Mouse (Mus musculus): Measurements from ENCODE around the gene Nfkbia. TPM values are rescaled to one million over a fixed set of nuclear protein-coding genes. Genes with fewer than 3 reads are reported as not detected.

Gene Nfkbia
- polyA plus RNA-seq, 1 experiment from 2014 or later, result 70.4 TPM

DNA sequence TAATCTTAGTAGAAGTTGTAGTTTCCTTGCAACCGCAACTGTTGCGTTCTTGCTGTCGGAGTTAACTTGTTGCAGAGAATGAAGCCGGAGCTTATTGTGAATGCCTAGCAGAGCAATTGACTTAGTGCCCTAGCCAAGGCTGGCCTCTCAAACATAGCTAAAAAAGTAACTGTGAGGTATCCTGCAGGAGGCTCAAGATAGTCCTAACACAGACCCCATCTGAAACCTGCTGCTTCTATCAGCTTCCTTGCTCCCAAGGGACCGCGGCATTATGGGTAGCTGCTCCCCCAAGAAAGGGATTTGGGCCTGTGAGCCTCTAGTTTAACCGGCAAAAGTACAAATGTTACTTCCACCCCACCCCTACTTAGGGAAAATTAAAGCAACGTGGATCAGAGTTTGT is 934 bp upstream of the Nfkbia start:
- Histone ChIP-seq H3K9ac (ENCODE audit: low read length) (no peak overlapping the region), H3K4me2 (ENCODE audit: low read depth, severe bottlenecking) (peak overlapping the region; percentile 69), H3K4me3 (ENCODE audit: low read depth, low read length) (peak overlapping the region; percentile 91), H3K9me3 (ENCODE audit: control insufficient read depth, low read length) (no peaks in the 10 kb centered on the region), H3K27ac (replicated peaks; ENCODE audit: low read depth, low read length) (no peak overlapping the region), H3K4me1 (ENCODE audit: control insufficient read depth, insufficient read depth, low read length) (peaks cover 13% of the 10 kb centered on the region), H3K27me3 (ENCODE audit: control insufficient read depth, insufficient read depth, low read length) (no peaks in the 10 kb centered on the region), H3K36me3 (ENCODE audit: control insufficient read depth, insufficient read depth, low read length) (no peaks in the 10 kb centered on the region; the same call in 1 of the 2 replicates)
- 37% methylated on average over 8 of the region's 8 CpGs for WGBS
- ATAC-seq (ENCODE audit: insufficient number of reproducible peaks, low FRiP score, low TSS enrichment, low read depth) (no peak), DNase-seq (ENCODE audit: low spot score) (no peak)

DNA sequence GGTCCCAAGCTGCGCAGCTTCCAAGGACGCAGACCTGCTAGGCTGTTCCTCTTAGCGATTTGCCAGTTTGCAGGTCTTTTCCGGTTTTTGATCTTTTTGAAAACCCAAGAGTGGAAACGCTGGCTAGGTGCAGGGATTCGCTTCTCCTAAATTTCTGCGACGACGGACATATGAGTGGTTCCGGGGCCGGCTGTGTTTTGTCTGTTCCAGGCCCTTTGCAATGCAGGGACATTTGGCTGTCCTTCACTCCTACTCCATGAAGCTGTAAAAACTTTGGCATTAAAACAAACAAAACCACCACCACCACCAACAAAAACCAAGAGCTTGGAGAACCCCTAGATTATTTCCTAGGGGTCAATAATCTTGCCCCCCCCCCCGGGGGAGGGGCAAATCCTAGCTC is 494 bp upstream of the Nfkbia start:
- Histone ChIP-seq H3K9me3 (ENCODE audit: control insufficient read depth, low read length) (no peaks in the 10 kb centered on the region), H3K27me3 (ENCODE audit: control insufficient read depth, insufficient read depth, low read length) (no peaks in the 10 kb centered on the region), H3K9ac (ENCODE audit: low read length) (peak overlapping the region; percentile 97), H3K4me1 (ENCODE audit: control insufficient read depth, insufficient read depth, low read length) (peaks cover 13% of the 10 kb centered on the region), H3K4me3 (ENCODE audit: low read depth, low read length) (peak overlapping the region; percentile 91), H3K4me2 (ENCODE audit: low read depth, severe bottlenecking) (peak overlapping the region; percentile 69), H3K27ac (replicated peaks; ENCODE audit: low read depth, low read length) (peak overlapping the region; percentile 98), H3K36me3 (ENCODE audit: control insufficient read depth, insufficient read depth, low read length) (no peaks in the 10 kb centered on the region; the same call in 1 of the 2 replicates)
- under 1% methylated on average over 12 of the region's 12 CpGs for WGBS
- ATAC-seq (ENCODE audit: insufficient number of reproducible peaks, low FRiP score, low TSS enrichment, low read depth), result no peak
- DNase-seq (ENCODE audit: low spot score), result no peak

DNA sequence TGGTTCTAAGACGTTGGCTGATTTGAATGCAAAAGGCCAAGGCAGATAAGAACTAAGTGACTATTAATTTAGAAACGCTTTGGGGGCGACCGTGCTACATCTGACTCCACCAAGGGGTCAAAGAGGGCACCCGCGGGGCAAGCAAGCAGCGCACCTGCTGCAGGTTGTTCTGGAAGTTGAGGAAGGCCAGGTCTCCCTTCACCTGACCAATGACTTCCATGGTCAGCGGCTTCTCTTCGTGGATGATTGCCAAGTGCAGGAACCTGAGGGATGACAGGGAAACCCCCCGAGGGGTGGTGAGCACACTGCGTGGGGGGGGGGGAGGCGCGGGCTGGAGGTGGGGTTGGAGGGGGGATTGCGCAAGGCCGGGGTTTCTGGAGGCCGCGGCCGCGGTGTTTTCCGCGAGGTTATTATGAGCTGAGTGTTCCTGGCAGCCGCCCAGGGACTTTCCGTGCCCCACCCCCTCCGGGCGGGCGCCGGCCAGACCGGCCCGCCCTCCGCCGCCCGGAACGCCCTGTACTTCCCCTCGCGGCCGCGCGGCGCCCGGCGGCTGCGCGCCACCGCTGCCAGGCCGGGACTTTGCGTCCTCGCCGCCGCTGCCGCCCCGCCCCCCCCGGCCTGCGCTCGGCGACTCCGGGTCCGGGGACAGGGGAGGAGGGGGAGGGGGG is 797 bp downstream of the Nfkbia start:
- Histone ChIP-seq H3K27ac (replicated peaks; ENCODE audit: low read depth, low read length) (peak overlapping the region; percentile 98), H3K4me2 (ENCODE audit: low read depth, severe bottlenecking) (peak overlapping the region; percentile 69), H3K9ac (ENCODE audit: low read length) (peak overlapping the region; percentile 97), H3K4me1 (ENCODE audit: control insufficient read depth, insufficient read depth, low read length) (peaks cover 13% of the 10 kb centered on the region), H3K27me3 (ENCODE audit: control insufficient read depth, insufficient read depth, low read length) (no peaks in the 10 kb centered on the region), H3K9me3 (ENCODE audit: control insufficient read depth, low read length) (no peaks in the 10 kb centered on the region), H3K36me3 (ENCODE audit: control insufficient read depth, insufficient read depth, low read length) (peaks cover 2% of the 10 kb centered on the region; the same call in 1 of the 2 replicates), H3K4me3 (ENCODE audit: low read depth, low read length) (peak overlapping the region; percentile 91)
- WGBS, result 2% methylated on average over 40 of the region's 57 CpGs
- ATAC-seq (ENCODE audit: insufficient number of reproducible peaks, low FRiP score, low TSS enrichment, low read depth), result peak; percentile 79
- DNase-seq (ENCODE audit: low spot score), result peak; percentile 85

DNA sequence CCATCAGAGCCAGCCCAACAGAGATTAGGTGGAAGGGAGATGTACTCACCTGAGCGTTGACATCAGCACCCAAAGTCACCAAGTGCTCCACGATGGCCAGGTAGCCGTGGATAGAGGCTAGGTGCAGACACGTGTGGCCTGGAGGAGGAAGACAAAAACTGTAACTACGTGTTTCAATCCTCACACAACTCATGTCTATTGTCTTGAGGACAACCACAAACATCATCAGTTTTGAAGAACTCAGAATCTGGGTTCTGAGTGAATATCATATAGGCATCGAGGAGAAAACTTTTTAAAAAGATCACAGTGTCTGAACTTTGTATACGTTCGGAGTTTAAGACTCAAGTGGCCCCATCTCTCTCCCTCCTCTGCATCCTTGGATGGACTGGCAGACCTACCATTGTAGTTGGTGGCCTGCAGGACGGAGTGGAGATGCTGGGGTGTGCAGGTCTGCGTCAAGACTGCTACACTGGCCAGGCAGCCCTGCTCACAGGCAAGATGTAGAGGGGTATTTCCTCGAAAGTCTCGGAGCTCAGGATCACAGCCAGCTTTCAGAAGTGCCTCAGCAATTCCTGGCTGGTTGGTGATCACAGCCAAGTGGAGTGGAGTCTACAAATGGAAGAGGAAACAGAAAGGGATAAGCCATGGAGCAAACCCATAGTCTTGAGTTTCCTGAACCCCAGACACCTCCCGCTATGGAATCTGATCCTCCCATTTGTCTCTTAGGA is 1.6 kb downstream of the Nfkbia start:
- WGBS, result 83% methylated on average over 13 of the region's 13 CpGs
- peaks cover 13% of the 10 kb centered on the region for H3K4me1 ChIP-seq (ENCODE audit: control insufficient read depth, insufficient read depth, low read length)
- H3K27ac ChIP-seq (replicated peaks; ENCODE audit: low read depth, low read length), result 0 out of 2 replicates have a peak overlapping the region, but pooled peaks have one; percentile 8
- H3K27me3 ChIP-seq (ENCODE audit: control insufficient read depth, insufficient read depth, low read length), result no peaks in the 10 kb centered on the region
- H3K4me2 ChIP-seq (ENCODE audit: low read depth, severe bottlenecking), result peak overlapping the region; percentile 69
- peak overlapping the region; percentile 91 for H3K4me3 ChIP-seq (ENCODE audit: low read depth, low read length)
- H3K36me3 ChIP-seq (ENCODE audit: control insufficient read depth, insufficient read depth, low read length), result peaks cover 2% of the 10 kb centered on the region; the same call in 1 of the 2 replicates
- H3K9me3 ChIP-seq (ENCODE audit: control insufficient read depth, low read length), result no peaks in the 10 kb centered on the region
- no peak for ATAC-seq (ENCODE audit: insufficient number of reproducible peaks, low FRiP score, low TSS enrichment, low read depth)
- DNase-seq (ENCODE audit: low spot score), result no peak
- H3K9ac ChIP-seq (ENCODE audit: low read length), result no peak overlapping the region; the same call in 1 of the 2 replicates

DNA sequence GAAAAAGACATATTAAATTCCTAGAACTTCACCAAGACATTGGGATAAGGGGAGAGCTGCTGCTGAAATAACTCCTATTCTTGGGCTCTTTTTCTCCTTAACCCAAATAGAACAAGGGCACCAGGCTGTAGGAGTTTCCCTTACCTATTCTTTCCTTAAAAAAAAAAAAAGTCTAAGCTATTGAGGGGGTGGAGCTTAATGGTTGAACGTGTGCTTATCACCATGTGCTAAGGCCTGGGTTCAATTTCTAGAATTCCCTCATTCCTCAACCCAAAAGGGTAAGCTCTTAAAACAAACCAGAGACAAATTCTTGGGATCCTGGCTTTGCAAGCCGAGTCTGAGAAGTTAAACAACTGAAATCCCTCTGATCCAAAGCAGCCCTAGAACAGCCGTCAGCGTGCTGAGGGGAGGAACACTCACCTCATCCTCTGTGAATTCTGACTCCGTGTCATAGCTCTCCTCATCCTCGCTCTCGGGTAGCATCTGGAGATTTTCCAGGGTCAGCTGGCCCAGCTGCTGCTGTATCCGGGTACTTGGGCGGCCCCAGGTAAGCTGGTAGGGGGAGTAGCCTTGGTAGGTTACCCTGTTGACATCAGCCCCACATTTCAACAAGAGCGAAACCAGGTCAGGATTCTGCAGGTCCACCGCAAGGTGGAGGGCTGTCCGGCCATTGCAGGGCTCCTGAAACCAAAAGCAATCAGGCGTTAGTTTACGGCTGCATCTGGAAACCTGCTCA is 2.3 kb downstream of the Nfkbia start:
- Histone ChIP-seq H3K36me3 (ENCODE audit: control insufficient read depth, insufficient read depth, low read length) (peaks cover 2% of the 10 kb centered on the region; the same call in 1 of the 2 replicates), H3K27me3 (ENCODE audit: control insufficient read depth, insufficient read depth, low read length) (no peaks in the 10 kb centered on the region), H3K27ac (replicated peaks; ENCODE audit: low read depth, low read length) (no peak overlapping the region), H3K9ac (ENCODE audit: low read length) (no peak overlapping the region), H3K4me3 (ENCODE audit: low read depth, low read length) (no peak overlapping the region), H3K9me3 (ENCODE audit: control insufficient read depth, low read length) (no peaks in the 10 kb centered on the region), H3K4me2 (ENCODE audit: low read depth, severe bottlenecking) (no peak overlapping the region), H3K4me1 (ENCODE audit: control insufficient read depth, insufficient read depth, low read length) (peaks cover 13% of the 10 kb centered on the region)
- ATAC-seq (ENCODE audit: insufficient number of reproducible peaks, low FRiP score, low TSS enrichment, low read depth) (no peak), DNase-seq (ENCODE audit: low spot score) (no peak)
- WGBS, result 84% methylated on average over 14 of the region's 14 CpGs

DNA sequence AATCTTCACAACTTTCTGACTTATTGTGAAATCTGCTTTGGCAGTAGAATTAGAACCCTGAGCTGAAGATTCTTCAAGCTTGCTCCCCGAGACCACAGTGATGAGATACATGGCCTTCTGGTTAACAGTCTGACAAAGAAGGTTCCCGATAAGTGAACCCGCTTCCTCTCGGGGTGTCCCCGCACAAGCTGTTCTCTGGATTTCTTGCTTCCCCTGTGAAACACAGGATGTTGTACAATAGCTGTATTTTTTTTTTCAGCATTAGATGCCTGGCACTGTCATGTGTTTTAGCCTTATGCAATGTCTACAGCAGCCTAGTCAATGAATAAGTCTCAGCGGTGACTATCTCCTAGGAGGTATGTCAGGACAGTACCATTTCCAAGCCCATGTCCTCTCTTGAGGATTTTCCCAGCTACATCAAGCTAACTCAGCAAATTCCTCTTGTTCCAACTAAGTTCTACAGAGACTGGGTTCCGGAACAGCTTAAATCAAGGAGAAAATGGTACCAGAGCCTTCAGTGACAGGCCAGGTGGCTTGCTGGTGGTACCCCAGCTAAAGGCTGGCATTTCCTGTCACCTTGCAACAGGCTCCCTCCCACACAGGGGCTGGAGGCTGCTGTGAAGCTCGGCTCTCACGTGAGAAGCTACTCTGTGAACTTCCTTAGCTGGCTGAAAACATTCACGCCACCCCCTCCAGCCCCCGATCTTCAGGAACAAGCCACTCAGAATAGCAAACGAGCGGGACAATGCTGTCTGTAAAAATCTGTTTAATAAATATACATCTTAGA is 3.6 kb downstream of the Nfkbia start:
- Histone ChIP-seq H3K4me1 (ENCODE audit: control insufficient read depth, insufficient read depth, low read length) (peaks cover 17% of the 10 kb centered on the region), H3K4me2 (ENCODE audit: low read depth, severe bottlenecking) (no peak overlapping the region), H3K4me3 (ENCODE audit: low read depth, low read length) (no peak overlapping the region), H3K27me3 (ENCODE audit: control insufficient read depth, insufficient read depth, low read length) (no peaks in the 10 kb centered on the region), H3K36me3 (ENCODE audit: control insufficient read depth, insufficient read depth, low read length) (peaks cover 2% of the 10 kb centered on the region; the same call in 1 of the 2 replicates), H3K9ac (ENCODE audit: low read length) (no peak overlapping the region), H3K9me3 (ENCODE audit: control insufficient read depth, low read length) (no peaks in the 10 kb centered on the region), H3K27ac (replicated peaks; ENCODE audit: low read depth, low read length) (no peak overlapping the region)
- WGBS, result 83% methylated on average over 13 of the region's 13 CpGs
- no peak for ATAC-seq (ENCODE audit: insufficient number of reproducible peaks, low FRiP score, low TSS enrichment, low read depth)
- no peak for DNase-seq (ENCODE audit: low spot score)

DNA sequence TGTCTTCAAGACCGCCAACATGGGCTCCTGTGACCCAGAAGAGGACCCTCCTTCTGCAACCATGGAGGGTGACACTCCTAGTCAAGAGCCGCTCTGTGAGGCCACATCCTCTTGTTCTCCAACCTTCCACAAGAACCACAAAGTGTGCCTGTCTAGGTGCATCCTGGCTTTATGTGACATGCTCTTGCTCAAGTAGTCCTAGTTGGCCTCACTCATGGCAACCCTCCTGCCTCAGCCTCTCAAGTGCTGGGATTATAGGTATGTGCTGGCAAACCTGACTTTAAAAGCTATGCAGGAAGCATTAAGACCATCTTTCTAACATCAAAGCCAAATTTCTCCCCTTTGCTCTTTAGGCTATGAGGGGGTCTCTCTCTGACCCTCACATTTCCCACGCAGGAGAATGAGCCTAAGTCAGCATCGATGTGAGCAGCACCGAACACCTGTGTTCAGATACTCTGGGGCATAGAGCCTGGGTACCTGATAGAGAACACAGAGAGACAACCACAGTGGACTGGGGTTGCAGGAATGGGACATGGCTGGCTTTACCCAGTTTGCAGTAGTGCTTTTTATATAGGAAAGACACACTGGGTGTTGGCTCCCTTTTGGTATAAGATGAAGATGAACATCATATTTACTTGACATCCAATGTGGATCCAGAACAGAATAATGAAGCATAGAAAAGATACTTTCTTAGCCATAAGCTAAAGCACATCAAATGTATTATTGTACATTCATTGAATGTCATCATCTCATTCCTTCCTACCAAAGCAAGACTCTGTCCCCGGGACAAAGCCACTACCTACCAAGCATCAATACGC is 4.4 kb downstream of the Nfkbia start:
- Histone ChIP-seq H3K9ac (ENCODE audit: low read length) (no peak overlapping the region), H3K4me1 (ENCODE audit: control insufficient read depth, insufficient read depth, low read length) (peaks cover 13% of the 10 kb centered on the region), H3K27me3 (ENCODE audit: control insufficient read depth, insufficient read depth, low read length) (no peaks in the 10 kb centered on the region), H3K27ac (replicated peaks; ENCODE audit: low read depth, low read length) (no peak overlapping the region), H3K36me3 (ENCODE audit: control insufficient read depth, insufficient read depth, low read length) (peaks cover 2% of the 10 kb centered on the region; the same call in 1 of the 2 replicates), H3K4me2 (ENCODE audit: low read depth, severe bottlenecking) (no peak overlapping the region), H3K4me3 (ENCODE audit: low read depth, low read length) (no peak overlapping the region), H3K9me3 (ENCODE audit: control insufficient read depth, low read length) (no peaks in the 10 kb centered on the region)
- WGBS, result 92% methylated on average over 7 of the region's 7 CpGs
- DNase-seq (ENCODE audit: low spot score) (no peak), ATAC-seq (ENCODE audit: insufficient number of reproducible peaks, low FRiP score, low TSS enrichment, low read depth) (no peak)
